Mouse (Mus musculus) lung, adult 2 months (tissue): ENCODE data around the gene Plekha6.

Source experiments
- CTCF ChIP-seq: fragments of 200-500 bp; IDR thresholded peaks from 2 replicates; pipeline ENCODE4 v1.5.1; 2011; ENCODE audit warnings: mild to moderate bottlenecking, low read length, control low read depth; ENCODE audit not compliant: insufficient read depth
- POLR2A ChIP-seq: fragments of 200-500 bp; IDR thresholded peaks from 2 replicates; pipeline ENCODE4 v1.6.1; 2011; ENCODE audit warnings: low read depth, mild to moderate bottlenecking, control low read depth, low read length, borderline replicate concordance; ENCODE audit errors: extremely low read depth

- TF ChIP-seq CTCF, result no peak
- TF ChIP-seq POLR2A, result no peak
These were observed 11.1 kb downstream of the Plekha6 start for GRCm38 (mm10) chr1:133175150-133175549.
